Mouse (Mus musculus): ENCODE measurements at regions not wholly inside any gene's neighbourhood (a gene's known extent, or its start where the extent isn't known, plus 50 kb on each side); places are given as distances from the start of the nearest gene placed in this dataset.
A peak's percentile ranks its signal among the peaks of the same experiment; 100 is the strongest.

DNA sequence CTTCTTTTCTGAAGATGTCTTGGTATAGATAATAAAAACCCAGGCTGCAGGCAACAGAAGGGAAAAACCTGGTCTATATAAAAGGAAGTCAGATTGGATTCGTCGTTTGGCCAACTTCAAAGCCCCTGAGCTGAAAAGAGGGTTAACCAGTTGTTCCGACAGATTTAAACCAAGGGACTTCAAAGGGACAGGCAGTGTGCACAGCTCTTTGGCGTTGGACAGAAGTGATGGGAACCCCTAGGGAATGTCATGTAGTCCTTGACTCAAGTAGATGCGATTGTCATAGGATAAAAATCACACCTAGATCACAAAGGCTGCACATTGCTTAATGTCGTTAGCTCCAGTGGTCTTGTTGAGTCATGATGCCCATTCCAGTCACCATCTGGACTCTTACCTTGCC, 865.8 kb upstream of the Car8 start:
- Histone ChIP-seq H3K27me3 (no peaks in the 10 kb centered on the region), H3K27ac (no peak overlapping the region), H3K4me2 (no peak overlapping the region), H3K9ac (no peak overlapping the region), H3K36me3 (no peaks in the 10 kb centered on the region), H3K9me3 (0 out of 2 replicates have a peak, but pooled peaks cover 4% of the 10 kb centered on the region), H3K4me1 (no peaks in the 10 kb centered on the region), H3K4me3 (no peak overlapping the region)
- 55% methylated on average over 6 of the region's 6 CpGs for WGBS
- ATAC-seq (ENCODE audit: insufficient number of reproducible peaks, insufficient read depth, low FRiP score, low TSS enrichment, low read depth), result no peak

DNA sequence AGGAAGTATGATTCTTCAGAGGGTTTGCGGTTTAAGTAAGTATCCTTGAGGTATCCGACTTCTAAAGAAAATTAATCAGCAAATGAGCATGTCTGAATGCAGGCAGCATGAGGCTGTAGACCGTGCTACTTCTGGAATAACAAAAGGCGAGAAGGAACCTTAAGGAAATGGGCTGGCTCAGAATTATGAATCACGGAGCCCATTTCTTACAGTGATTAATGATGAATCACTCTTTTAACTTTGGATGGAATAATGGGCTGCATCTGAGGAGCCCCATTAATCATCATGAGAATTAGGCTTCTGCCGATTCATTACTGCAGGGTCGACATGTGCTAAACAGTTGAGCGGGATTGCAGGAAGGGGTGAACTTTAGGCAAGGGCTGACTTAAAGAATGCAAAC, 865.1 kb upstream of the Car8 start:
- Histone ChIP-seq H3K27me3 (no peaks in the 10 kb centered on the region), H3K4me2 (no peak overlapping the region), H3K4me3 (no peak overlapping the region), H3K4me1 (no peaks in the 10 kb centered on the region), H3K9ac (no peak overlapping the region), H3K9me3 (0 out of 2 replicates have a peak, but pooled peaks cover 4% of the 10 kb centered on the region), H3K36me3 (no peaks in the 10 kb centered on the region), H3K27ac (no peak overlapping the region)
- WGBS, result 82% methylated on average over 8 of the region's 8 CpGs
- ATAC-seq (ENCODE audit: insufficient number of reproducible peaks, insufficient read depth, low FRiP score, low TSS enrichment, low read depth), result no peak

DNA sequence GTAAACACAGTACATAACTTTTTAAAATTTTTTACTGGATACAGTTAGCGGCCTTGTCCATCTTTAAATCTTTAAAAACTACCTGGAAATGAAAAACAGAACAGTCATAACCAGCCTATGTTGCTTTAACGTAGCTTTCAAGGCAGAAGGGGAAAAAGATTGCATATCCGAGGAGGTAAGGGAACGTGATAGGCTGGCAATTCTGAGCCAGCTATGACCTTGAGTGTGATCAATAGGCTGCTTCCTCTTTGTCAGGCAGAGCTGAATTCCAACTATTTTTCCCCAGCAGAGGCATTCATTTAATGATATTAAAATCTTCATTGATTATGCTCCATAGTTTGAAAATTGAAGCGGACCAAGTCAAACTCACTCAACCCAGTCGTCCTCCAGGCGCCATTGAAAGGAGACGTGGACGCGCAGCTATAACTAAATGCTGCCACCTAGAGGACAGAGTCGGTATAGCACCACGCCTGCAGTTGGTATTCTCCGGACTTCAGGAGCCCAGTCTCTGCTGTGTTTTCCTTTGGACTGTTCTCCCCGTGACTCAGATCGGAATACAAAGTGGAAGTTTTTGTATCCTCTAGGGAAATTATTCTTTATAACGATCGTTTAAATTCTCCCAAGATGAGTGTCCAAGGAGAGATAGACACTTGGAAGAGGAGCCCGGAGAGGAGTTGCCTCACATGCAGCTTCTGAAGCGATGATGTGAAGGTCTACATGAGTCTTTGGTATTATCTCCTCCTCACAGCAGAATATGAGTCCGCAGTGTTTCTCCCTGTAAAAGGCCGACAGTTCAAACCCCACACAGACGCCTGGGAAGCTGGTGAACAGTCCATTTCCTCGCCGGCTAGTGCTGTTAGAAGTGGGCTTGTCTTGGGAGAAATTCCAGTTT, 858.2 kb upstream of the Car8 start:
- Histone ChIP-seq H3K27me3 (peaks cover 12% of the 10 kb centered on the region), H3K4me1 (peaks cover 7% of the 10 kb centered on the region), H3K4me3 (peak overlapping the region; percentile 11; the same call in 1 of the 2 replicates), H3K4me2 (peak overlapping the region; percentile 51), H3K9me3 (no peaks in the 10 kb centered on the region), H3K9ac (no peak overlapping the region), H3K36me3 (no peaks in the 10 kb centered on the region), H3K27ac (no peak overlapping the region)
- ATAC-seq (ENCODE audit: insufficient number of reproducible peaks, insufficient read depth, low FRiP score, low TSS enrichment, low read depth), result no peak
- 24% methylated on average over 24 of the region's 24 CpGs for WGBS

- peak; percentile 75; the same call in 1 of the 2 replicates for ATAC-seq (ENCODE audit: insufficient number of reproducible peaks, insufficient read depth, low FRiP score, low TSS enrichment, low read depth)
- WGBS, result 69% methylated on average over 2 of the region's 2 CpGs
- peaks cover 7% of the 10 kb centered on the region for H3K4me1 ChIP-seq
- H3K27me3 ChIP-seq, result peaks cover 12% of the 10 kb centered on the region
- no peaks in the 10 kb centered on the region for H3K36me3 ChIP-seq
- no peak overlapping the region for H3K9ac ChIP-seq
- no peaks in the 10 kb centered on the region for H3K9me3 ChIP-seq
- no peak overlapping the region for H3K4me2 ChIP-seq
- no peak overlapping the region for H3K4me3 ChIP-seq
- no peak overlapping the region for H3K27ac ChIP-seq
Measured at GRCm38 (mm10) chr4:9096274-9096673, 857.4 kb upstream of the Car8 start.

- H3K36me3 ChIP-seq, result no peaks in the 10 kb centered on the region
- no peak overlapping the region for H3K27ac ChIP-seq
- WGBS, result 35% methylated on average over 7 of the region's 7 CpGs
- H3K27me3 ChIP-seq, result peaks cover 12% of the 10 kb centered on the region
- no peaks in the 10 kb centered on the region for H3K9me3 ChIP-seq
- no peak overlapping the region for H3K4me2 ChIP-seq
- no peak overlapping the region for H3K4me3 ChIP-seq
- no peak for ATAC-seq (ENCODE audit: insufficient number of reproducible peaks, insufficient read depth, low FRiP score, low TSS enrichment, low read depth)
- H3K4me1 ChIP-seq, result peaks cover 7% of the 10 kb centered on the region
- H3K9ac ChIP-seq, result no peak overlapping the region
Measured at GRCm38 (mm10) chr4:9095646-9096045, 856.8 kb upstream of the Car8 start.

DNA sequence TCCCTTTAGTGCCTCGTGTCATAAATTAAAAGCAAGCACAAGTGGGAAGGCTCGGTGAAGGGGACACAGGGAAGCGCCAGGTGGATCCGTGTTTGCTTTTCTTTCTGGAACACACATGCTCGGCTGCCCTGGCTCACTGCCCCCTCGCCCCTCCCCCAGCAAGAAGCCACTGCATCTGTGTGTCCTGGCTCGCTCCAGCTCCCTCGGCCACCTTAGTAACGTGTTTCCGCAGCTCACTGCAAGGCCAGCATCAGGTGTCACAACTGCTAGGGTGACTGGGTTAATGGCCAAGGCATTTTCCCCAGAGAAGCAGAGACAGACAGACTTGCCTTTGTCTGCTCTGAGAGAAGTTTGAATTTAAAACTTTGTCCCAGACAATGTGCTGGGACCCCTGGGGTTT, 855.7 kb upstream of the Car8 start:
- WGBS, result 17% methylated on average over 10 of the region's 10 CpGs
- Histone ChIP-seq H3K4me2 (0 out of 2 replicates have a peak overlapping the region, but pooled peaks have one; percentile 5), H3K36me3 (no peaks in the 10 kb centered on the region), H3K27me3 (peaks cover 12% of the 10 kb centered on the region), H3K9ac (no peak overlapping the region), H3K4me3 (no peak overlapping the region), H3K9me3 (no peaks in the 10 kb centered on the region), H3K4me1 (peaks cover 7% of the 10 kb centered on the region), H3K27ac (no peak overlapping the region)
- ATAC-seq (ENCODE audit: insufficient number of reproducible peaks, insufficient read depth, low FRiP score, low TSS enrichment, low read depth), result no peak

- H3K9ac ChIP-seq, result no peak overlapping the region
- peaks cover 12% of the 10 kb centered on the region for H3K27me3 ChIP-seq
- peaks cover 7% of the 10 kb centered on the region for H3K4me1 ChIP-seq
- H3K36me3 ChIP-seq, result no peaks in the 10 kb centered on the region
- H3K27ac ChIP-seq, result no peak overlapping the region
- WGBS, result 61% methylated on average over 6 of the region's 6 CpGs
- H3K4me2 ChIP-seq, result 0 out of 2 replicates have a peak overlapping the region, but pooled peaks have one; percentile 5
- H3K4me3 ChIP-seq, result no peak overlapping the region
- H3K9me3 ChIP-seq, result no peaks in the 10 kb centered on the region
- no peak for ATAC-seq (ENCODE audit: insufficient number of reproducible peaks, insufficient read depth, low FRiP score, low TSS enrichment, low read depth)
Measured at GRCm38 (mm10) chr4:9094076-9094475, 855.2 kb upstream of the Car8 start.

DNA sequence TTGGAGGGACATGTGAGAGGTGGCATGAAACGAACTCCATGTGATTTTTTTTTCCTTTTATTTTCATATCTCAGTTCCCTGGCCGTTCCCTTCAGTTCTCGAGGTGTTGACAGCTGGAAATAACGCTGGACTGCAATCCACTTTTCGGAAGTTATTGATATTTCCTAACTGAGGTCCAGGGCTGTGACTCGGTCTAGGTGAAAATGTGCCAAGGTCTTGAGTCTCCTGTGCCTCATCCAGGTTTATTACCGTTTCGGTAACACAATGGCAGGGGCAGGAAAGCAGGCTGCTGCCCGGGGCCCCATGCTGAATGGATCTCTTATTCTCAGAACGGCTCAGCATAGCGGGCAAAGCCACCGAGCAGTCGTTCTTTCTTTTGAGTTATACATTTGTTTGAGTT, 844.7 kb upstream of the Car8 start:
- Histone ChIP-seq H3K27me3 (peaks cover 12% of the 10 kb centered on the region; the same call in 1 of the 2 replicates), H3K4me2 (peak overlapping the region; percentile 14; the same call in 1 of the 2 replicates), H3K9me3 (no peaks in the 10 kb centered on the region), H3K36me3 (no peaks in the 10 kb centered on the region), H3K4me3 (no peak overlapping the region), H3K27ac (no peak overlapping the region), H3K4me1 (peaks cover 17% of the 10 kb centered on the region), H3K9ac (no peak overlapping the region)
- ATAC-seq (ENCODE audit: insufficient number of reproducible peaks, insufficient read depth, low FRiP score, low TSS enrichment, low read depth), result no peak
- 43% methylated on average over 13 of the region's 13 CpGs for WGBS

DNA sequence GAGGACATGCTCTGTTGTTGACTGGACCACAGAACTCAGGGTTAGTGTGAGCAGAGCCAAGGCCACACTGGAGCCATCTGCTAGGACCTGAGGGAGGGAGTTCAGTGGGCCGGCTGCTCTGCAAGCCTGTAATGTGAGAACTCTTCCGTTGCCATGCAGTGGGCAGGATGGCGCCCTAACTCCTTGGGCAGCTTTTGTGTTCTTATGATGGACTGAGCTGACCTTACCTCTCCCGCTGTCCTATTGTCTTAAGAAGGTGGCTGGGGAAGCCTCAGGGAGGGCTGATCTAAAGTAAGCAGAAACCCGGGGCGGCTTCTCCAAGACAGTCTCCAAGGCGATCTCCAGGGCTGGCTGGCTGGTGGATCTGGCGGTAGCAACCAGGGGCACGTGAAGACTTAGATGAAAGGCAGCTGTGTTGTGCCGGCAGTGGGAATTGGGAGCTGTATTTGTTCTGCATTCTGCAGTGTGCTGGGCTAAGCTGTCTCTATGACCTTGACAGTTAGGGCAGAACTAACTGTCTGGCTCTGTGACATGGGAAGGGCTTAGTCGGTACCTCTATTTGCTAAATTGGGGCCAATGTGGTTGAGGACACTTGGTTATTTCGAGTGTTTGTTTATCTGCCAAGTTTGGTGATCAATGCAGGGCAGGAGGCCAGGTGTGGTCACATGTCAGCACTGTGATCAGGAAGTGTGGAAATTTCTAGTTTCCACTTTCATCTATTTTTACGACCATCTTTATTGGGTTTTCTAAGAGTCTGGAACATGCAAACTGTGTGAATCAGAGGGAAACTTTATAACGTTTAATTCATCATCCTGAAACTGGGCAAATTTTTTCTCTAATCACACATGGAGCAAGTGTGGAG, 843.1 kb upstream of the Car8 start:
- no peak overlapping the region for H3K4me3 ChIP-seq
- ATAC-seq (ENCODE audit: insufficient number of reproducible peaks, insufficient read depth, low FRiP score, low TSS enrichment, low read depth), result 0 out of 2 replicates have a peak, but pooled peaks have one; percentile 32
- no peak overlapping the region for H3K27ac ChIP-seq
- H3K27me3 ChIP-seq, result peaks cover 12% of the 10 kb centered on the region; the same call in 1 of the 2 replicates
- WGBS, result 37% methylated on average over 14 of the region's 14 CpGs
- peaks cover 17% of the 10 kb centered on the region for H3K4me1 ChIP-seq
- H3K36me3 ChIP-seq, result no peaks in the 10 kb centered on the region
- H3K9ac ChIP-seq, result no peak overlapping the region
- peak overlapping the region; percentile 23; the same call in 1 of the 2 replicates for H3K4me2 ChIP-seq
- H3K9me3 ChIP-seq, result no peaks in the 10 kb centered on the region

- 82% methylated on average over 15 of the region's 15 CpGs for WGBS
- H3K36me3 ChIP-seq, result no peaks in the 10 kb centered on the region
- H3K4me2 ChIP-seq, result no peak overlapping the region
- H3K27me3 ChIP-seq, result peaks cover 12% of the 10 kb centered on the region; the same call in 1 of the 2 replicates
- no peaks in the 10 kb centered on the region for H3K9me3 ChIP-seq
- H3K9ac ChIP-seq, result no peak overlapping the region
- no peak for ATAC-seq (ENCODE audit: insufficient number of reproducible peaks, insufficient read depth, low FRiP score, low TSS enrichment, low read depth)
- H3K4me1 ChIP-seq, result peaks cover 17% of the 10 kb centered on the region
- no peak overlapping the region for H3K4me3 ChIP-seq
- no peak overlapping the region for H3K27ac ChIP-seq
Measured at GRCm38 (mm10) chr4:9080821-9081493, 842.1 kb upstream of the Car8 start.

DNA sequence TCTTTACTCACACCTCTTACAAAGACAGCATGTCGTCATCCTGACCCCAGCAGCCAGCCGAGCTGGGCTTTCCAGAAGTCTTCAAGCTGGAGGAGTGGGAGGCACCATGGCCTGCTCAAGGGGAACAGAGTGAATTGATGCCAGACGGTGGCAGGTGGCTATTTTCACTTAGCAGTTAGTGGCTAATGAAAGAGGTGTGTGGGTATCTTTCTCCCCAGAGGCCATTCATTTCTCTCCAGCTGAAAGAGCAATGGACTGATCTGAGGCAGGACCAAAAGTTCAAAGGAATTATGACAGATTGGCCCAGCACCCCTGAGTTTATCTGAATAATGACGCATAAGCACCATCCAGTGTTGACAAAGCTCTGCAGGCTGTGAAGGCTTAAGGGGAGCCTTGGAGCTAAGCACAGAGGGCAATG, 841.0 kb upstream of the Car8 start:
- no peak for ATAC-seq (ENCODE audit: insufficient number of reproducible peaks, insufficient read depth, low FRiP score, low TSS enrichment, low read depth)
- Histone ChIP-seq H3K4me1 (peaks cover 17% of the 10 kb centered on the region), H3K4me3 (no peak overlapping the region), H3K9ac (no peak overlapping the region), H3K27ac (no peak overlapping the region), H3K4me2 (no peak overlapping the region), H3K27me3 (peaks cover 12% of the 10 kb centered on the region; the same call in 1 of the 2 replicates), H3K36me3 (no peaks in the 10 kb centered on the region), H3K9me3 (no peaks in the 10 kb centered on the region)
- WGBS, result 31% methylated on average over 4 of the region's 4 CpGs

Data from embryonic facial prominence, embryonic 13.5 days (tissue).